Mouse (Mus musculus): ENCODE results near the gene Dnase2a.
"Not testable (repeated sequence)": the region's sequence is repeated elsewhere in the genome, so short reads cannot be mapped to it uniquely, and the experiment has no call there.

Dnase2a gene

GRCm38 (mm10) chr8:84907979-84908378 is 381 bp upstream of the Dnase2a start:
- not testable (repeated sequence) for DNase-seq

GRCm38 (mm10) chr8:84909162-84909767 is 905 bp downstream of the Dnase2a start:
- DNase-seq: no peak

GRCm38 (mm10) chr8:84909949-84910348 is 1.6 kb downstream of the Dnase2a start:
- DNase-seq: no peak

GRCm38 (mm10) chr8:84910551-84910950 is 2.2 kb downstream of the Dnase2a start:
- DNase-seq: no peak

- no peak for DNase-seq
Observed at GRCm38 (mm10) chr8:84911854-84912253, 3.5 kb downstream of the Dnase2a start.

GRCm38 (mm10) chr8:84912391-84912790 is 4.0 kb downstream of the Dnase2a start:
- DNase-seq: no peak

- DNase-seq: peak; percentile 71 to 85
Observed at GRCm38 (mm10) chr8:84912895-84913501, 4.6 kb downstream of the Dnase2a start.

GRCm38 (mm10) chr8:84913502-84913900 is 5.1 kb downstream of the Dnase2a start:
- DNase-seq: no peak

- no peak for DNase-seq
Observed at GRCm38 (mm10) chr8:84913960-84914359, 5.6 kb downstream of the Dnase2a start.

- no peak for DNase-seq
Observed at GRCm38 (mm10) chr8:84915269-84915668, 6.9 kb downstream of the Dnase2a start.

- no peak for DNase-seq
Observed at GRCm38 (mm10) chr8:84917781-84918180, 9.4 kb downstream of the Dnase2a start.

GRCm38 (mm10) chr8:84918646-84919045 is 10.3 kb downstream of the Dnase2a start:
- DNase-seq: no peak

- DNase-seq: no peak
Observed at GRCm38 (mm10) chr8:84921596-84921995, 13.2 kb downstream of the Dnase2a start.

GRCm38 (mm10) chr8:84925557-84925956 is 17.2 kb downstream of the Dnase2a start:
- no peak for DNase-seq

GRCm38 (mm10) chr8:84927513-84927912 is 19.2 kb downstream of the Dnase2a start:
- no peak for DNase-seq

- no peak for DNase-seq
Observed at GRCm38 (mm10) chr8:84928456-84929306, 20.3 kb downstream of the Dnase2a start.

GRCm38 (mm10) chr8:84930582-84930981 is 22.2 kb downstream of the Dnase2a start:
- no peak for DNase-seq

- no peak for DNase-seq
Observed at GRCm38 (mm10) chr8:84933767-84934559, 25.6 kb downstream of the Dnase2a start.

- DNase-seq: no peak
Observed at GRCm38 (mm10) chr8:84934860-84935259, 26.5 kb downstream of the Dnase2a start.

GRCm38 (mm10) chr8:84935489-84935888 is 27.1 kb downstream of the Dnase2a start:
- no peak for DNase-seq

- DNase-seq: no peak
Observed at GRCm38 (mm10) chr8:84936041-84936961, 27.9 kb downstream of the Dnase2a start.
